Mouse (Mus musculus) B cell, adult 2 months (primary cell): ENCODE results near the gene Pygm.

Experiments
- DNase-seq, 2 experiments: peaks; one replicate each; pipeline ENCODE4 v3.0.0; 2022

Pygm gene

DNA sequence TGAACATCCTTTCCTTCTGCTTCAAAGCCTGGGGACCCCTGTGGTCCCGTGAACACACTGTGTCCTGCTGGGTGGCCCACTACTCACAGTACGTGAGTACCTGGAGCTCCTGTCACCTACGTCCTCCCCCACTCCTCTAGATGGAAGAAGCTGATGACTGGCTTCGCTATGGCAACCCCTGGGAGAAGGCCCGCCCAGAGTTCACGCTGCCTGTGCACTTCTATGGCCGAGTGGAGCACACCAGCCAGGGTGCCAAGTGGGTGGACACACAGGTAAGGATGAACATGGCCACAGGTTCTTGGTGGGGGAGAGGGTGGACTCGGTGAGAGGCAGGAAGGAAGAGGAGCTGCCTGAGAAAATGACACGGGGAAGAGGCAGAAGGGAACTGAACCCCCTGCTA is 2.0 kb downstream of the Pygm start:
- no peak for DNase-seq

DNA sequence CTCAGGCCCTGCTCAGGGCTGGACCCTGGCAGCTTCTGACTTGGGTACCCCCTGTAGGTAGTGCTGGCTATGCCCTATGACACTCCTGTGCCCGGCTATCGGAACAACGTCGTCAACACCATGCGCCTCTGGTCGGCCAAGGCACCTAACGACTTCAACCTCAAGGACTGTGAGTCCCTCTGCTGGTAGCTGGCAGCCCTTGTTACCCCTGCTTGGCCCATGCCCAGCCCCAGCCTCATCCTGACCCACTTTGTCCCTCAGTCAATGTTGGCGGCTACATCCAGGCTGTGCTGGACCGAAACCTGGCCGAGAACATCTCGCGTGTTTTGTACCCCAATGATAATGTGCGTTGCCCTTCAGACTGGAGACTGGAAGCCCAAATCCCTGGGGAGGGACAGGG is 3.8 kb downstream of the Pygm start:
- no peak for DNase-seq

DNA sequence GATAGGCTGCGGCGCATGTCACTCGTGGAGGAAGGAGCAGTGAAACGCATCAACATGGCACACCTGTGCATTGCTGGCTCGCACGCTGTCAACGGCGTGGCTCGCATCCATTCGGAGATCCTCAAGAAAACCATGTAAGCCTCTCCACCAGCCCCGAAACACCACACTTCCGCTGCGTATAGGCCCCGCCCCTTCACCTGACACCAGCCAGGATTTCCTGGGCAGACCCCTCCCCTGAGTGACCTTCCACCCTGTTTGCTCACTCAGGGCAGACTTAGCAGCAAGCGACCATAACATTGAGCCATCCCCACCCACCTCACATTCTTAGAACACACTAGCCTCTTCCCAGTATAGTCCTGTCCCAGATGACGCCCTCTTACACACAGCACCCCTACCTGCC is 5.6 kb downstream of the Pygm start:
- peak; percentile 59 to 60 for DNase-seq

DNA sequence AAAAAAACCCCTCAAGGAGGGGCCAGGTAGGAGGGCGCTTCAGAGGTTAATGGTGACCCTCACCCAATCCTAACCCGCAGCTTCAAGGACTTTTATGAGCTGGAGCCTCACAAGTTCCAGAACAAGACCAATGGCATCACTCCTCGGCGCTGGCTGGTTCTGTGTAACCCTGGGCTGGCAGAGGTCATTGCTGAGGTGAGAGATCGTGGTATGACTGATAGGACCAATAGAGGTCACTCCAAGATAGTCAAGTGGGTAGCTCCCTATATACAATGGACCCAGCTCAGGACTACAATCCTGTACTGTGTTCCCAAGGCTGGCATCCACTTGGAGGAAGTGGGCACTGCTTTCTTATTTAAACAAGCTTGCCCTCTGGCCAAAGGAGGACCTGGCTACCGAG is 6.1 kb downstream of the Pygm start:
- no peak for DNase-seq

DNA sequence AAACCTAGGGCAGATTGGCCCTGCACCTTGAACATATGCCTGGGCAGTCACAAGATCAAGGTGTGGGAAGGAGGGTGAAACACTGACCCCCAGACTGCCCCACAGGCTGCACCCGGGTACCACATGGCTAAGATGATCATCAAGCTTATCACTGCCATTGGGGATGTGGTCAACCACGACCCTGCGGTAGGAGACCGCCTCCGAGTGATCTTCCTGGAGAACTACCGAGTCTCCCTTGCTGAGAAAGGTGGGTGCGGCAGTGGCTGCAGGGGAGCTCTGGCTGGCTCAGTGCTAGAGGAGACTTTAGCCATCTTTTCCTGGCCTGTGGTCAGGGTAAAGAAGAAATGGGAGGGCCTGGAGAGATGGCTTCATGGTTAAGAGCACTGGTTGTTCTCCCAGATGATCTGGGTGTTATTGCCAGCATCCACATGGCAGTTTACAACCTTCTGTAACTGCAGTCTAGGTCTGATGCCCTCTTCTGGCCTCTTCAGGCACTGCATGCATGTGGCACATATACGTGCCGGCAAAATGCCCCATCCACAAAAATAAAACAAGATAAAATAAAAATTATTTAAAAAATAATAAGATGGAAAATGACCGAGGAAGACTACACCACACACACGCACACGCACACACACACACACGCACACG is 8.7 kb downstream of the Pygm start:
- DNase-seq = peak in 1 of 2 experiments; percentile 52

DNA sequence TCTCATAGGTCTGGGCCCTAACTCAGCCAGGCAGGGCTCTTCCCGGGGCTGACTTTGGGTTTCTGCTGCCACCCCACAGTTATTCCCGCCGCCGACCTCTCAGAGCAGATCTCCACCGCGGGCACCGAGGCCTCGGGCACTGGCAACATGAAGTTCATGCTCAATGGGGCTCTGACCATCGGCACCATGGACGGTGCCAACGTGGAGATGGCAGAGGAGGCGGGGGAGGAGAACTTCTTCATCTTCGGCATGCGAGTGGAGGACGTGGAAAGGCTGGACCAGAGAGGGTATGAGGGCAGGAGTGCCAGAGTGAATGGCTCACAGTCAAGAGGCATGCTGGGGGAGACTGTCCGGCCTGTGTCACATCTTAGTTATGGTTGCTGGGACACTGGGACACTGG is 9.4 kb downstream of the Pygm start:
- no peak for DNase-seq

DNA sequence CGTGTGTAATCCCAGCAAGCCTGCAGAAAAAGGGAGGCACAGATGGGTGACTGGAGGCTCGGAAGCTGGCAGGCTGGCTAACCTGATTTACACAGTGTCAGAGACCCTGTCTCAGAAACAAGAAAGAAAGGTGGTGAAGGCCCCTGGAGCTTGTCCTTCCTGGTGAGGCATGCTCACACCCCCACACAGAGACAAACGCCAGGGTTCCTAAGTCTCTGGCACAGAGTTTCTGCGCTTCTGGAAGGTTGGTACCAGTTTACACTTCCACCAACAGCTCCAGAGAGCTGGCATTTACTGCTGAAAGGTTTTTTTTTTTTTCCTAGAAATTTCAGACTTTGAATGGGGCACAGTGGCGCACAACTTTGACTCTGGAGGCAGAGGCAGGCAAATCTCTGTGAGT is 12.0 kb downstream of the Pygm start:
- no peak for DNase-seq

DNA sequence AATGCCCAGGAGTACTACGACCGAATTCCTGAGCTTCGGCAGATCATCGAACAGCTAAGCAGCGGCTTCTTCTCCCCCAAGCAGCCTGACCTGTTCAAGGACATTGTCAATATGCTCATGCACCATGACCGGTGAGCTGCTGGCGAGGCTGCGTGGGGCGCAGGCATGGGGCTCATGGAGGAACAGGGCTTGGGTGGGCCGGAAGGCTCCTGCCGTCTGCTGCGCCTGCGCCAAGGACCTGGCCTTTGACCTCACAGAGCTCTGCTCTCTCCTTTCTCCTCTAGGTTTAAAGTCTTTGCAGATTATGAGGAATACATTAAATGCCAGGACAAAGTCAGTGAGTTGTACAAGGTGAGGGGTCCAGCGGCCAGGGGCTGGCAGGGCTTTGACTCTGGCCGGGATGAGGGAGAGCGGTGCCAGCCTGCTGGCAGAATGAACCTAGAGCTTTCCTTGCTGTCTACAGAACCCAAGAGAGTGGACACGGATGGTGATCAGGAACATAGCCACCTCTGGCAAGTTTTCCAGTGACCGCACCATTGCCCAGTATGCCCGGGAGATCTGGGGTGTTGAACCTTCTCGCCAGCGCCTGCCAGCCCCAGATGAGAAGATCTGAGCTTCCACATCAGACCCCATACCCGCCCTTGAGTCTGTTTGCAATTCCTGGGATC is 13.5 kb downstream of the Pygm start:
- peak in 1 of 2 experiments; percentile 26 for DNase-seq

DNA sequence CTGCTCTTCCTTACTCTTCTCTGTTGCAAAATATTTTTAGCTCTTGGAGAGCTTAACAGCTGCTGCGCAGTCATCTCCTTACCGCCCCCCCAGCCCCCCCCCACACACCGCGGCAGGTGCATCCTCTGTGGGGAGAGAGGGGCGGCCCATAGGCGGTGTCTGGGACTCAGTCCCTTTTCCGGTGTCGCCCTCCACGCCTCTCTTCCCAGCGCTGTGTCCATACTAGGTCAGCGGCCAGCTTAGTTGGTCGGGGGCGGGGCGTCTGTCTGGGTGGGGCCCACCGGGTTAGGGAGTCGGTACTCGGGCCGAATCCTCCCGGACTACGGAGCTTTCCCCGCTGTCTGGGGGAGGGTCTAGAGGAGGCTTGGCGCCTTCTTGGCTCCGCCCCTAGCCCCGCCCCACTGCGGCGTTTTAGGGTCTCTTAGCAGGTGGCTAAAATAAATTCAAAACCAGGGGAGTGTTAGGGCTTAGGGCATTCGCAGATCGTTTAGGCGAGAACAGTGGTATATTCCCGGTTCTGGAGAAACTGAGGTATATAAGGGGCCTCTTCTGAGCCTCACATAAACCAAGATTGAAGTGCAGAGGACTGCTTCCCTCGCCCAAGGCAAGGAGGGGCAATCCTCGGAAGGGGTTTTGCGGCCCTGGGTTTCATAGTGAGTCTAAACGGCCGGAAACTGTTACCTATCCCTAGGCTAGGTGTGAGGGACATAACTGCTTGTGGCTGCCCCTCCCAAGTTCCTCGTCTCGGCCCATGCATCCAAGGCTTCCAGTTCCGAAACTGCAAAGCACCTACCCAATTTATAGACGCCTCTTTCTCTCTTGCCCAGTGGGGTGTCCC is 14.5 kb downstream of the Pygm start:
- DNase-seq = peak; percentile 80 to 81

DNA sequence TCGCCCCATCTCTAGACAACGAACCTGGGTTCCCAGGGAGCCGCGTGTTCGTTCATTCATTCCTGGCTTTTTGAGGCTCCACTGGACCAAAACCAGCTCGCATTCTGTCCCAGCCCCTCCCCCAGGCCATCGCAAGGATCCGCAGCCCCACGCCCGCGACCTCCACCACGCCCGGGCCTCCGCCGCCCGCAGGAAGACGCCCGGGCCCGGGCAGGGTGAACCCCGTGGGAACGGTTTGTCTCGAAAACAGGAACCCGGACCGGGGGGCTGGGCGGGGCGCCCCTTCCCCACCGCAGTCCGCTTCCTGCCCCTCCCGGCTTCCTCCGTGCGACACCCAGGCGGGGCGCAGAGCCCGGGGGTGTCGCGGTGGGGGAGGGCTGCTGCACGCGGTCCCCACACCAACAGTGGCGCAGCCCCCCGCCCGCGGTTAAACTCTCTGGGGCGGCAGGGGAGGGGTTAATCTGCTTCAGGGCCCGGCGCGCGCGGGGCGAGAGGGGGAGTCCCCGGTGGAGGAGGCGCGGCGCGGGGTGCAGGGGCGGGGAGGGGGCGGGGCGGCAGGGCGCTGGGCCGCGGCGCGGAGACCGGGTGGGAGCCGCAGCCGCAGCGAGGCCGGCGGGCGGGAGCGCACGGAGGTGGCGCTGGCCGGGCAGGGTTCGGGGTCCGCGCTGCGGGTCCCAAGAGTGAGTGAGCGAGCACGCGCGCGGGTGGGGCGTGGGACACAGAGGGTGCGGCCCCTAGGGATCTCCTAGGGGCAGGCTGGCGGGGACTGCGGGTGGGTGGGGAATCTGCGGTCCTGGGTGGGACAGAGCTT is 15.3 kb downstream of the Pygm start, which contains the start of gene Rasgrp2:
Rasgrp2 (plus strand) TSS at position 56 of the 811 bp plus-strand sequence.
- peak; percentile 86 to 87 for DNase-seq

DNA sequence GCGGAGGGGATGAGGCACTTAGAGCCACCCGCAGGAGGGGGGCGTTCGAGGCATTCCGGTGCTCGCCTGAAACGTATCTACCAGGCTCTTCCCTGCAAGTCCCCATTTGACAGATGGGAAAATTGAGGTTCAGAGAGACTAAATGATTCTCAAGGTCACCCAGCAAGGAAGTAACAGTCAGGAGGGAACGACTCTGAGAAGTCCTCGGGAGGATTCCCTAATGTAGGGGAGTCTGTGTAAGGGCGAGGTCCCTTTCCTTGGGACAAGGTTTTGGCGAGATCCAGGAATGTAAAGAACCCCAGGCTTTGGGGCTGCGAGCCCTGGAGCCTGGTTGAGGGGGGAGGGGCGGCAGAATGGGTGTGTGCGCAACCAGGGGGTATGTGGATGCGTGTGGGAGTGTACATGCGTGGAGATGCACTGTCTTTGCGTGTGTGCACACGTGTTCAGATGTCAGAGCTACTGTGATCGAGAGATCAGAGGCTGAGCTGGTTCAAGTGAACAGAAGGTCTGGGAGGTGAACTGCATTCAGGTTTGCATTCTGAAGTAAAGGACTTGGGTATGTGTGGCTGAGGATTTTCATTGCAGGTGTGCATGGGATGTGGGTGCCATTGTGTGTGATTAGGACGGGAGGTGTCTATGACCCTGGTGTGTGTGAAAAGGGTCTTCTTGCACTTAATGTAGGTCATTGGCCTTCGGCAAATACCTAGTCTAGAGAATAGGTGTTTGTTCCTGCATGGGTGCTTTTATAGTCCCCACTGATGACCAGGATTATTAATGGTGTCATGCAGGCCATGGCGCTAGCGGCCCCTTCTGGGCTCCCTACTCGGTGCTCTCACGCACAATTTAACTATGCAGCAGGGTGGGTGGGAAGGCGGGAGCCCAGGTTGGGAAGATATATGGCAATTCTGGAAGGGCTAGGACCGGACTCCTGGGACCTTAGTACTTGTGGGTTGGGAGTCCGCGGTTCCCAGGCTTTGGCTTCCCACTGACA is 16.2 kb downstream of the Pygm start:
- DNase-seq = peak; percentile 73 to 76

DNA sequence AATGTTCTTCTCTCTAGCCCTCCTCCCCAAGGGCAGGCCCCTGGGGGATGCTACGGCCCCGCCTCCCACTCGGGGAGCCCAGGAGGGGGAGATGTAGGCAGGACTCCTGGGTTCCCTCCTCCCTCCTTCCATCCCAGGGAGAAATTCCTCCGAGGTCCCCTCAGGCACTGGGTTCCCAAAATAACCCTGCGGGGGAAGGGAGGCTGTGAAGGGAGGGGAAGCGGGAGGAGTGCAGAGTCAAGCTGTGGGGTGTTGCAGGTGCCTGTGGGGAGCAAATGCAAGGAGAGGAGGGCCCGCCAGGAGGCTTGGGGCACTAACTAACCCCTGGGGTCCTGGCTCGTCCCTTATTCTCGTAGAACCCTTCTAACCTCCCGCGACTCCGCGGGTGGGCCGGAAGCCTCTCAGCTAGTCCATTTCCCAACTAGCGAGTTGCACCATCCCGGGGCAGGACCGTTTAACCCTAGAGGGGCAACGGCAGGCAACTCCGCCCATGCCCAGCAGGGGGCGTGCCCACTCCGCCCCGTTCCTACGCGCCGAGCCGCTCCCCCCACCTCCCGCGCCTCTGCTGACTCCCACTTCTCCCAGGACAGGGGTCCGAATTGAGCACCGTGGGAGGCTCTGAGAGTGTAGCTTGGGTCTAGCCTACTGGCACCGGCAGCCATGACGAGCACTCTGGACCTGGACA is 17.1 kb downstream of the Pygm start:
- peak; percentile 91 to 92 for DNase-seq

DNA sequence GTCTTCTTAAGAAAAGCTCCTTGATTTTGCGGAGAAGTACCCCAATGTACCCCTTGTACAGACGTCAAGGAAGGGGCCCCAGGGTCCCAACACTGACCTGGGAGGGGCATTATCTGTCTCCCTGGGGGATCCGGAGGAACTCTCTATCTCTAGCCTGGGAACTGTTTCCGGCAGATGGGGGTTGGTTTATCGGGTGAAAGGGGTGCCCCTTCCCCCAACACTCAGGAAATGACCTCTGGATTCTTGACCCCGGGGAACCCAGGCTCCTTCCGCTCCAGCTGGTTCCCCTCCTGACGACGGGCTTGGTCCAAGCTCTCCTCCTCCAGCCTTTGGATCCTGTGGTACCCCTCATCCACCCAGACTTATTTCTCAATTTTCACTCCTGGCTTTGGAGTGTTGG is 17.8 kb downstream of the Pygm start:
- DNase-seq = no peak

DNA sequence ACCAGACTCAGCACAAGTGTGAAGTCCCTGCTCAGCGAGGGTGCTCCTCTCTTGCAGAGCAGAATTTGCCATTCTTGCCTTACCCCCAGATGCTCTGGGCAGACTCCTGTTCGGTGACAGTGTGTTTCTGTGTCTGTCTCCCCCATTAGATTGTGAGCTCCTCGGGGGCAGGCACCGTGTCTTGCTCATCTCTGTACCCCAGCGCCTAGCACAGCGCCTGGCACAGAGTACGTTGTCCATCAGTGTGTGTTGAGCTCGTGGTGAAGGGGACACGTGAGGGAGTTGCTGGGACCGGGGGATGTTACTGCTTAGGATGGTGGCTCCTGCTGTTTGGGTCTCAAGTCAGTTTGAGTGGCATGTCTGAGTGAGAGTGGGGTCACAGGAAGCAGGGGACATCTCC is 19.7 kb downstream of the Pygm start:
- no peak for DNase-seq

DNA sequence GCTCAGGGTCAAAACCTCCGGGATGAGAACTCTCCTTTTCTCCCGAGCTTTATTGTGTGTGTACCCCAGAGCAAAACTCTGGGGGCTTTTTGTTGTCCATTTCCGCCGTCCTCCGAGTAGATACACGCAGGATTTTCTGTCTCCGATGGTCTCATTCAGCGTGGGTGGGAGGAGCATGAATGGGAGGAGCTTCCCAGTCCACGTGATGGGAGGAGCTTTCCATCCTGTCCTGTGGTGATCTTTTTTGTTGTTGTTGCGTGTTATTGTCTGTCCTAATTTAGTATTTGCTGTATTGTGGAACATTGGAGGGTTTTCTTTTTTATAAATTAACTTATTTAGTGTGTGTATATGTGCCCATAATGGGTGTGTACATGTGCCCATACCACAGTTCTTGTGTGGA is 21.2 kb downstream of the Pygm start:
- no peak for DNase-seq

DNA sequence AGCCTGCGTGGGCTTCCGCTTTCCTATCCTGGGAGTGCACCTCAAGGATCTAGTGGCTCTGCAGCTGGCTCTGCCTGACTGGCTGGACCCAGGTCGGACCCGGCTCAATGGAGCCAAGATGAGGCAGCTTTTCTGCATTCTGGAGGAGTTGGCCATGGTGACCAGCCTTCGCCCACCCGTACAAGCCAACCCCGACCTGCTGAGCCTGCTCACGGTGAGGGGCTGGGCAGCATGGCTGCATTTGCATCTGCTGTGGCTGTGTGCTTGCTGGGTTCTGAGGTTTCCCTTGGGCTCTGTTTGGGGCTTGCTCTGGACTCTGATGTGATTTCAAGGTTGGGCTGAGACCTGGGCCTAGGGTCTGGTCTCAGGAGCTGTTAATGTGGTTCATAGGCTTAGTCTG is 22.9 kb downstream of the Pygm start:
- DNase-seq = no peak

DNA sequence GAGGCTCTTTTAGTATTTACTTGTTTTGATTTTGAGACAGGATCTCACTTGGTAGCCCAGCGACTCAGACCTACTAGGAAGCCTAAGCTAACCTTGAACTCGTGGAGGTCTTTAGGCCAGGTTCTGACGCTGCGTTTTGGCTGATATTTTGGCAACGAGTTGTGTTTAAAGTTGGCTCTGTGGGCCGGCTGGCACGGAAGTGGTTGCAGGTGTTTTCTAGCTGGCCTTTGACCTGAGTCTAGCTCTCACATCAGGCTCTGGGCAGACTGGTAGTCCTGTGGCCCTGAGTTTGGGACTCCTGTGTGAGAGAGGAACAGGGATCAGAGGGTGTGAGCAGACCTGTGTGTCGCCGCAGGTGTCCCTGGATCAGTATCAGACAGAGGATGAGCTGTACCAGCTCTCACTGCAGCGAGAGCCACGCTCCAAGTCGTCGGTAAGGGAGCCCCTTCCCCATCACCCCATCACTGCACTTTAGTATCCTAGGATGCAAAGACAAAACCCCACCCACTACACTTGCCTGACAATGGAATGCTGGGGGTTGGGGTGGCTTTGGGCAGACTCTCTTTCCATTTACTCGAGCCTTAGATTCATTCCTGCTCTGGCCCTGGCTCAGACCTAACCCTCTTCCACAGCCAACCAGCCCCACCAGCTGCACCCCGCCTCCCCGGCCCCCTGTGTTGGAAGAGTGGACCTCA is 23.8 kb downstream of the Pygm start:
- DNase-seq = no peak

DNA sequence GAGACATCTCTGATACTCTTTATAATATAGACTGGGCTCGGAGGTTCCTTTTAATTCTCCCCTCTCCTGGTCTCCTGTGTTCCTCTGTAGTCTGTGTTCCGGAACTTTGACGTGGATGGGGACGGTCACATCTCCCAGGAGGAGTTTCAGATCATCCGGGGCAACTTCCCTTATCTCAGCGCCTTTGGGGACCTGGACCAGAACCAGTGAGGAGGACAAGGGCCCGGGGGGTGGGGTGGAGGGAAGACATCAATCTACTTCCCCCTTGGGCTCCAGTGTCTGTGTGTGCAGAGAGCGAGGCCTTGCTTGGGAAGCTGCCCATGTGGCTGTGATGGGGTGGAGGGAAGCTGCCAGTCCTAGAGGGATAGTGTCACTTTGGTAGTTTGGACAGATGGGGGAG is 24.6 kb downstream of the Pygm start:
- no peak for DNase-seq

DNA sequence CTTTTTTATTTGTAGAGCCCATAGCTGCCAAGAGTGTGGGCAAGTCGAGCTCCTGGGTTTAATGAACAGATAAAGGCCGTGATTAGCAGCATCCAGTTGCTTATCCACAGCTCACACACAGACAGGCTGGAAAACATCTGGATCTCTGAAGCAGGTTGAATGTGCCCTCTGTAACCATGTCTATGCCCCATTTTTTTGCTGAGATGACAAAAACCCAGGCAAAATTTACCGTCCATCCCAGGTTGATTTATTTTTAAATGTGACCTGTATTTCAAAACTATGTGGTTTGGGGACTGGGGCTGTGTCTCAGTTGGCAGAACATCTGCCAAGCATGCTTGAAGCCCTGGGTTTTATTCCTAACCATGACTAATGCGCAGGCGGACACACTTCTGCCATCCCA is 25.0 kb downstream of the Pygm start:
- no peak for DNase-seq

DNA sequence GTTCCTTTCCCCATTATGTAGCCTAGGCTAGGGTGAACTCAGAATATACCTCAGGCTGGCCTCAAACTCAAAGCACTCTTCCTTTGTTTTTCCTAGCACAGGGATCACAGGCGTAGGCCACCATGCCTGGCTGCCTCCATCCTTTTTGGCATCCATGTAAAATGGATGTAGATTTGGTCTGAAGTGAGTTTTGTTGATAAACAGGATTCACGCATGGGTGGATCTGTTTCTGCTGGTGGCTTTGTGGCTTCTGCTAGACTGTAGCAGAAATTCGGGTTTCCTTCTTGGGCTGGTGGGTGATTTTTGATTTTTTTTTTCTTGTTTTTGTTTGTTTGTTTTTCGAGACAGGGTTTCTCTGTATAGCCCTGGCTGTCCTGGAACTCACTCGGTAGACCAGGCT is 25.7 kb downstream of the Pygm start:
- peak; percentile 63 to 65 for DNase-seq

DNA sequence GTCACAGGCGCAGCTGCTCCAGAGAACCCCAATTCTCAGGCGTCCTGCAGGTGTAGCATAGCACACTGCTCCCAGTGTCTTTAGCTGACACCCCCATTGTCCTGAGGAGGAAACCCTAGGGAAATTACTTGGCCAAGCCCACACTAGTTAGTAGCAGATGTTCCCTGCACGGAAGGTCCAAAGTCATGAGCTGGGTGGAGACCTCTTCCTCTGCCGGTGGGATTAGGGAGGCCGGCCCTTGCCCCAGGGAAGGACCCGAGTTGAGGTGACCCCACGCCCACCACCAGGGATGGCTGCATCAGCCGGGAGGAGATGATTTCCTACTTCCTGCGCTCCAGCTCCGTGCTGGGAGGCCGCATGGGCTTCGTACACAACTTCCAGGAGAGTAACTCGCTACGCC is 28.6 kb downstream of the Pygm start:
- no peak for DNase-seq
